Mouse (Mus musculus) adrenal gland (tissue): Measurements from ENCODE around the gene Itpr1.

Experiments used
- intact Hi-C: fragments of 180-260 bp; cut with DNase I; formaldehyde crosslinking; loops from one replicate; pipeline ENCODE4 v1.15.1; 2025

The Itpr1 gene

GRCm38 (mm10) chr6:108458182-108458571, 245.3 kb downstream of the Itpr1 start:
- intact Hi-C loops = no loop called here

- intact Hi-C loops = no loop called here
Measured at GRCm38 (mm10) chr6:108458826-108459225, 245.9 kb downstream of the Itpr1 start.

DNA sequence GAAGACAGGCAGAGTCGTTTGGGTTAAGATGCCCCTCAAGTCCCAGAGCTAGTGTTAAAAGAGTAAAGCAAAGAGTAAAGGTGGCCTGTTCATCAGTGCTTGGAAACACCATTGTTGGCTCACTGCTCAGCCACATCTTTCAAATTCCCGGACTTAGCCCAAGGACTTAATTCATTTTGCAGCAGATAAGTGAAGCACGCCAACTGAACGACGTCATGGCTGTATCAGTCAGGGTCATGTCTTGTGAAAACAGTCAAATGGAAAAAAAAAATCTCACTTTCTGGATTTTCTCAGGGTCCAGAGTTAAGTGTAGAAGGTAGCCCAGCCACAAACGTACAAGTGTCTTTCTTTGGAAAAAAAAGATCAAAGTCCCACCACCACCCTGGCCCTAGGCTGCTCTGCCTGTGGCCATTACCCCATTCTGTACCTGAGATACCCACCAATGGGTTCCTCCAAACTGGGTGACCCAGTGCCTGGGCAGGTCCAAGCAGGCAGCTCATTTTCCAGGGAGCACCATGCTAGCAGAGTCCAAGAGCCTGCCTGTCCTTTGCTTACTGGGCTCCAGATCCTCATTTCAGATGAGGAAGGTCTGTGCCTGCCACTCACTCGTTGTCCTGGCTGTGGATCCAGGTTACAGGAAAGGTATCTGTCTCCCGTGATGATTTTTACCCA, 251.5 kb downstream of the Itpr1 start:
- intact Hi-C loops = no loop called here

DNA sequence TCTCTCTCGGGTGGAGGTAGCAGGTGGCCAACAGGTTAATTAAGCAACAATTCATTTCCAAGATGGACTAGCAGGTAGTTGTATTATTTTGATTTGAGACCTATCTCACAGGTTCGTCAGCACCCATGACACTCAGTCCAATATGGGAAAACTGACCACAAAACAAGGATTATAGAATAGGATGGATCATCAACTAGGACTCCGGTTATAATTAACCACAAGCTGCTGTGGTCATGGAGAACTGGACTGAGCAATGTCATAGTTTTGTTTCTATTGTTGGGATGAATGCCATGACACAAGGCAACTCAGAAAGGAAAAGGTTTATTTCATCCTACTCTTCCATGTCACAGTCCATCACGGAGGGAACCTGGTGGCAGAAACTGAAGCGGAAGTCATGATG, 252.3 kb downstream of the Itpr1 start:
- intact Hi-C loops = no loop called here

- intact Hi-C loops = no loop called here
Measured at GRCm38 (mm10) chr6:108466061-108466531, 253.2 kb downstream of the Itpr1 start.

GRCm38 (mm10) chr6:108467597-108467996, 254.7 kb downstream of the Itpr1 start:
- intact Hi-C loops = no loop called here

DNA sequence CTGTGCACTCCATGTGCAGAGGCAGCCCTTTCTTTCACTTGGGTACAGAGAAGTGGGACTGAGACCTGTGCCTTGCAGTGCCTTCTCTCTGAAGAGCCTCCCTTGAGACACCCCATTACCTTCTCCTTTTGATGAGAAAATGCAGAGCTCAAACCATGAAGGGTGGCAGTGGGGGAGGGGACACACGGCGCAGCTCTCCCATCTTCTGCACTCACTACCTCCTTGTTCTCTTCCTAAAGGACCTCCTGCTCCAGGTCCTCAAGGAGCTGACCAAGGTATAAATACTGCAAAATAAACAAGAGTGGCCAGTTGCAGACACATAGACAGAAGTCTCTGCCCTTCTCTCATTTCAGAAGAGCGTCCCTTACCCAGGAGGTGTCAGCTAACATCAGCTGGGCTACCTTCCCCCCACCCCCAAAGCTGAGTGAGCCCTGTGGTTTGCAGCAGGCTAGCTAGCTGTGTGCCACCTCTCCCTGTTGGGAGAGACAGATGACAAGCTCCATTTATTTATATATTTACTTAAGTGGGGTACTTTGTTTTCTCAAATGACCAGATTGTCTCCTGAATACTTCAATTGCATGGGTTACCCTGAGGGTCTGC, 255.4 kb downstream of the Itpr1 start:
- intact Hi-C loops = no loop called here

GRCm38 (mm10) chr6:108471878-108472277, 259.0 kb downstream of the Itpr1 start:
- intact Hi-C loops = loop anchor here (5.0 to 10.0 kb wide), 2 partner anchors 35 to 193 kb away; partner anchors contain the start of gene Bhlhe40

DNA sequence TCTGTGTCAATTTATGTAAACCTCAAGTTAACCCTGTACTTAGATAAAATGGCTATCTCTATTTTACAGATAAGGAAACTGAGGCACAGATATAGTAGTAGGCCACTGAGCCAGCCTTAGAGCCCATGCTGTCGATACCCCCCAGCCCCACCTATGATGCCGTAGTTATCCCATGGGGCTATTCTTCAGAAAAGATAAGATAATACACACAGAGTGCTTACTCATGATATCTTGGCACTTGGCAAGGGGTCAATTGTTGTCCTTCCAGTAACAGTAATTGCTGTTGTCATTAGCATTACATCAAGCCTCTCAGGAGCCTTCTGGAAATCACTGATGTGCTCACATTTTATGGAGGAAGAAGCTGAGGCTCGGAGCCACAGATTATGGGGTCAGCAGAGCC, 259.9 kb downstream of the Itpr1 start:
- intact Hi-C loops = loop anchor here (5.0 to 10.0 kb wide), 2 partner anchors 35 to 192 kb away; partner anchors contain the start of gene Bhlhe40

- intact Hi-C loops = loop anchor here (10.0 kb wide), 1 partner anchor 188 kb away; the partner anchor contains the start of gene Bhlhe40
Measured at GRCm38 (mm10) chr6:108476797-108477235, 263.9 kb downstream of the Itpr1 start.

DNA sequence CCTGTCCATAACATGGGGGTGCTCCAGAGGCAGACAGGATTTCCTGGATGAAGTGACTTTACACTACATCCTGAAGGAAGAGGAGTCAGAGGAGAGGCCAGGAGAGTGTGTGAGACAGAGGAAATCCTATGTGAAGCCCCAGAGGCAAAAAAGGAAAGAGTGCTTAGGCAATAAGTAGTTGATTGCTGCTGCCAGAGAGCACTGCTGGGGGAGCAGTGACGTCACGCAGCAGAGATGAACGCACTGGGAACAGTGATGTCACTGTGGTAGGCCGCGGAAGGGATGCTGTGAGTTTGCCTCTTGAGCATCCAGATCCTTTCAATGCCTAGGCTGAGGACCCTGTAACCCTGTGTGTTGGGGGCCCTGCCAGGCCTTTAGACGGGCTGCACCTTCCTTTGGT, 264.7 kb downstream of the Itpr1 start:
- intact Hi-C loops = loop anchor here (10.0 kb wide), 1 partner anchor 187 kb away; the partner anchor contains the start of gene Bhlhe40

DNA sequence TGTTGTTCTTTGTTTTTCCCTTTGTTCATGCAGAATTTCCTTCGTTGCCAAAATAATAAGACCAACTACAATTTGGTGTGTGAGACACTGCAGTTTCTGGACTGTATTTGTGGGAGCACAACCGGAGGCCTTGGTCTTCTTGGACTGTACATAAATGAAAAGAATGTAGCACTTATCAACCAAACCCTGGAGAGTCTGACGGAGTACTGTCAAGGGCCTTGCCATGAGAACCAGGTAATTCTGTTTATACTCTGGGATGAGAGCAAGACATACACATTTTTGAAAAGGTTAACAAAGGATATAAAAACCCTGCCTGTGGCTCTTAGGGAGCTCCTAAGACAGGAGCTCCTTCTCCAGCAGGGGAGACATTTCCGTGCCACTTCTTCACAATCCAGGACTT, 268.3 kb downstream of the Itpr1 start:
- intact Hi-C loops = no loop called here

DNA sequence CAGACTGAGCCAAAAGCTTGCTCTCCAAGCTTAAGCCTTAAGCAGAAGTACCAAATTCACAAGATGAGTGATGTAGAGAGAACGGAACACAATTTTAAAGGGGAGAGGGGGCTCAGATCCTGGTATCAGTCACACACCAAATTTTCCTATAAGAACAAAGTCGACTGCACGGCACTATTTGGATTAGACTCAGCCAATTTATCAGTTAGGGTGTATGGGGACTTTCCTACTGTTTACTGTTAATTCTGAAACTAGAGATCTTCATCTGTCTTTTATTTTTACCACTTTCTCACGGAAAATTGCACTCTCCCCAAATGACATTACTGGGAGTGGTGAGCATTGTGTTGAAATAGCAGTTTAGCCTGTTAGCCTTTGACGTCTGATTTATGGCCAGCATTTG, 269.6 kb downstream of the Itpr1 start:
- intact Hi-C loops = no loop called here

DNA sequence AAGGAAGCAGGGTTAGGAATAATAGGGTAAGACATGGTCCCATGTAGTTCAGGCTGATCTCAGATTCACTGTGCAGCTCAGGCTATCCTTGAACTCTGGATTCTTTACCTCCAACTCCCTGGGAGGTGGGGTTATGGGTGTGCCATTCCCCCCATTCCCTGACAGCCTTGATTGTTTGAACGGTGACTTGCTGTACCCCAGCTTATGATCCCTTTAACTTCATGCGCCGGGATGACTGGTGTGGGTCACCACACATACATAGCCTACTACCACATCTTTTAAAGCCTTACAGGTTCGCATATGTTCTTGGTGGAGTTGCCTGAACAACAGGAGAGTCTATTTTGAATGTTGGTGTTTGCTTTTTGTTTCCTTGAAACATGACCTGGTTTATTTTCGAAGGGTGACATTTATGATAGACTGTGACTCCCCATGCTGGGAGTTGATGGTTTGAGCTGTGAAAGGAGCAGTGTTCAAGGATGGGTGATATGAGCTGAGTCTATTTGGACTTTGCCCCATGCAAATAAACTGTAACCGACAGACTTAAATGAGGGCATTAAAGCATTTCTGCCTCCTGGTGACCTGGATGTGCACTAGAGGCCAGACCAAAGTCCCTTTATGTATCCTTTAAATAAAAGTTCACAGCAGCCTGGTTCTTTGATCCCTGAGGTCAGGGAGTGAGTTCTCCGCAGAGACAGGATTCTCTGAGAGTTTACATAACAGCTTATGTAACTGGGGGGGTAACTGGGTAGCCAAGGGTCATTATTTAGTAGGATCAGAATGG, 273.5 kb downstream of the Itpr1 start:
- intact Hi-C loops = no loop called here

DNA sequence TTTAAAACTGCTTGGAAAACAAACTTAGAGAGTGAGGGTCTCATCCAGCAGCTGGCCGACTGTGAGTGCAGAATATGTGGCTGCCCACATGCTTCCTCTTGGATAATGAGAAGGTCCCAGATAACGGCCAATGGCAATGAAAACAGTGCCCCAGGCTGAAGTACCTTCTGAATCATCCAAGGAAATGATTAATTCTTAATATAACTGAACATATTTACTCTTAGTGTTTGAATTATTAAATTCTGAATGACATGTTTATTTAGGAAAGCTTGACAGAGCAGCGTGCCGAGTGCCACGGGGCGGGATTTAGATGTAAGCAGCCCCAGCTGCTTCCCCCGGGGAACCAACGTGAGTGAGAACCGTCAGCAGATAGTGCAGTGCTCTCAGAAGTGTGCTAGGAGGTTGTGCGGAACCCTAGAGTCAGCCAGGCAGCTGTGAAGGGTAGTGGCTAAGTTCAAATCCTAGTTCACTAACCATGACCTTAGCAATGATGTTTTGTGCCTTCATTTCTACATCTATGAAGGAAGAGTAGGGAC, 274.5 kb downstream of the Itpr1 start:
- intact Hi-C loops = no loop called here

DNA sequence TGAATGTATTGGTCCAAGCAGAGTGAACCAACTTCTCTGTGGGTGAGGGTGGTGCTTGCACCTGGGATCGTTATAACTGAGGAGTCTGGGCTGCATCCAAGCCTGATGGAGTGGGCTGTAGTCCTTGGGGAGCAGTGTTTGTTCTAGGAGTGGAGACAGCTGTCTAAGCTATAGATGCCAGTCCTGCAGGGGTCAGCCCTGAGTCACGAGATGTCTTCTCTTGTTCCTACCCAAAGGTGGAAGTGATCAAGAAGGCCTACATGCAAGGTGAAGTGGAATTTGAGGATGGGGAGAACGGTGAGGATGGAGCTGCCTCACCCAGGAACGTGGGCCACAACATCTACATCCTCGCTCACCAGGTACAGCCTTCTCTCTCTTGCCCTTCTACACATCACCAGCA, 275.4 kb downstream of the Itpr1 start:
- intact Hi-C loops = no loop called here

GRCm38 (mm10) chr6:108491969-108492368, 279.1 kb downstream of the Itpr1 start:
- intact Hi-C loops = no loop called here

- intact Hi-C loops = no loop called here
Measured at GRCm38 (mm10) chr6:108493753-108494152, 280.9 kb downstream of the Itpr1 start.

DNA sequence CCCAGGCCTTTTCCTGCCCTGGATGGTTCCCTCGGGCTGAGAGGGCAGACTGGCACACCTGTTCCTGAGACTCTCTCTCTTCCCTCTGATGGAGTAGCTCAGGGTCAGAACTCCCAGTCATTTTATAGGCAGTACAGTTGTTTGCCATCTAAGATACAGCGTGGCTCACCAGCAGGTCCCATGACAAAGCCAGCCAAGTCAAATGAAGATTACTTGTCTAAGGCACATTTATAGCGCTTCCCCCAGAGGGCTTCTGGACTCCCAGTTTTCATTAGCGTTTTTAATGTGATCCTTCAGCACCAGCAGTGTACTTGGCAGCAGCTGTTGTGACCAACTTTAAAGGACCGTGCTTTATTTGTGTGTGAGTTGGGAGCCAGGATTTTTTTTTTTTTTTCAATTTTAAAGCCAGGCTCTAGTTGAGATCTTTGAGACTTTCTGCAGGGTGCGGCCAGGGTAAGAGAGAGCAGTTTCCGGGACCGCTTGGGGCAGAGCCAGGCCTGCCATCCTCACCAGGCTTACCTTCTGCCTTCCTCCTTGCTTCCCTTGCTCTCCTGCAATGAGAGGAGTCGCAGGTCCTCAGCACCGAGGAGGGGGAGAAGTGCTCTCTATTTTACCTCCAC, 281.4 kb downstream of the Itpr1 start:
- intact Hi-C loops = no loop called here

- intact Hi-C loops = no loop called here
Measured at GRCm38 (mm10) chr6:108494994-108495393, 282.1 kb downstream of the Itpr1 start.

DNA sequence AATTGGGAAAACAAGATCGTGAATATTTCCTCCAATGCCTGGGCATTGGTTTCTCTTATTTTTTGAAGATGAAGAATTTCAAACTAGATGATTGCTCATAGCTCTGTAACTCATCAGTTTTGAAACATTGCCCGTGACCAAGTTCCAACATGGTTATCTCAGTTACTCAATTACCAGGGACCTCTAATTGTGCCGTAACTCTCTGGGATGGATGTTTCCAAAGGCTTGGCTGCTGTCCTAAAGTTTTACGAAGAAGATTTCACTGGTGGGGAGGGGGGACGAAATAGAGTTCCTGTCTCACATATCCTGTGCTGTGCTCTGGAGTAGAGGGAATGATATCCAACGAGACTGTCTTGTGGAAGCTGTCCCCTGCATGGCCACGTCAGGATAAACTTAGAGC, 285.2 kb downstream of the Itpr1 start:
- intact Hi-C loops = no loop called here
